Mouse (Mus musculus): ENCODE data around the gene Kif13a. TPM values are rescaled to one million over a fixed set of nuclear protein-coding genes. Genes with fewer than 3 reads are reported as not detected.

Gene Kif13a
- polyA plus RNA-seq, 1 experiment from 2014 or later, result 12.1 TPM

GRCm38 (mm10) chr13:46822200-46822599 lies 107.5 kb downstream of the Kif13a start:
- 86% methylated on average over 8 of the region's 8 CpGs for WGBS
- peaks cover 40% of the 10 kb centered on the region for H3K36me3 ChIP-seq
- no peaks in the 10 kb centered on the region for H3K27me3 ChIP-seq
- H3K9me3 ChIP-seq, result no peaks in the 10 kb centered on the region
- no peak overlapping the region for H3K27ac ChIP-seq (replicated peaks)
- H3K4me1 ChIP-seq (replicated peaks), result peaks cover 16% of the 10 kb centered on the region
- no peak overlapping the region for H3K4me2 ChIP-seq
- H3K9ac ChIP-seq, result no peak overlapping the region
- ATAC-seq (ENCODE audit: low read depth), result no peak
- H3K4me3 ChIP-seq, result no peak overlapping the region

GRCm38 (mm10) chr13:46819729-46820223 lies 109.9 kb downstream of the Kif13a start:
- Histone ChIP-seq H3K9ac (peak overlapping the region; percentile 34; the same call in 1 of the 2 replicates), H3K4me1 (replicated peaks) (peaks cover 16% of the 10 kb centered on the region), H3K27me3 (no peaks in the 10 kb centered on the region), H3K9me3 (no peaks in the 10 kb centered on the region), H3K27ac (replicated peaks) (peak overlapping the region; percentile 61), H3K4me2 (peak overlapping the region; percentile 39), H3K36me3 (peaks cover 31% of the 10 kb centered on the region), H3K4me3 (no peak overlapping the region)
- WGBS, result 59% methylated on average over 13 of the region's 13 CpGs
- peak; percentile 75 for ATAC-seq (ENCODE audit: low read depth)

DNA sequence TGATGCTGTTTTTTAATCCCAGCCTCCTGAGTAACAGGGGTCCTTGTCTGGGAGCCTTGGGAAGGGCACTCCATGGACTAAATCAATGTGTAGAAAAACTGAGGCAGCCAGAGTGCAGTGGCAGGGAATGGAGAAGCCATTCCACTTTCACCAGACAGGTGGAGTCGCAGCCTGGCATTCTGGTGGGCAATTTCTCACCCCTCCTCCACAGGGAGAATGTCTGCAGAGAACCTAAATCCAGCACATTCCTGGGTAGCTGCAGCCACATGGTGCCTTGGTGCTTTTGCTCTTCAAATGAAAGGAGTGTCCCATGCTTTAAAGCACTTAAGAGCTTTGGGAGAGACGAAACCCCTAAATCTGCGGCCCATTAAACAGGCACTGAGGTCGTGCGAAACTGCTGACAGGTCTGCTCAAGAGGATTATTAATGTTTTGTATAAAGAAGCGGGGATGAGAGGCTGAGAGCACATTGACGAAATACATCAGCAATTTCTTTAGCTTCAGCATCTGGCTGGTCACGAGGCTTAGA lies 110.4 kb downstream of the Kif13a start:
- Histone ChIP-seq H3K4me2 (peak overlapping the region; percentile 39), H3K36me3 (peaks cover 27% of the 10 kb centered on the region), H3K4me1 (replicated peaks) (peaks cover 16% of the 10 kb centered on the region), H3K27me3 (no peaks in the 10 kb centered on the region), H3K27ac (replicated peaks) (peak overlapping the region; percentile 61), H3K9me3 (no peaks in the 10 kb centered on the region), H3K9ac (0 out of 2 replicates have a peak overlapping the region, but pooled peaks have one; percentile 34), H3K4me3 (no peak overlapping the region)
- 36% methylated on average over 8 of the region's 8 CpGs for WGBS
- ATAC-seq (ENCODE audit: low read depth), result peak; percentile 58

DNA sequence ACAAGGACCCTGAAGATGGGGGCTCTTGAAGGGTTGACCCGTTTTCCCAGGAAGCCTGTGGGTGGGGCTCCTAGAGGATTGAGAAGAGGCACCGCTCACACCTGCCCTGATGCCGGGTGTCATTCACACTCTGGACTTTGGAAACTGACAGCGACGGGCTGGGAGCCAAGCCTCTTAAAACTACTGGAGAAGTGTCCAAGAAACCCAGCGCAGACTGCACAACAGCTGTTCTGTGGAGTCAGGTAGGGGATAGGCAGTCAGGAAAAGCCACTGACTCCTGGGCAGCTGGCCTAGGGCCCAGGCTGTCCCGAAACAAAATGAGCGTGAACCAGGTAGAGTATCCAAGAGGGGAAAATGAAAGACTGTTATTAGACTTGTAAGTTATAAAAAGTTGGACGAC lies 111.3 kb downstream of the Kif13a start:
- WGBS, result 83% methylated on average over 9 of the region's 9 CpGs
- ATAC-seq (ENCODE audit: low read depth), result no peak
- H3K4me2 ChIP-seq, result no peak overlapping the region

DNA sequence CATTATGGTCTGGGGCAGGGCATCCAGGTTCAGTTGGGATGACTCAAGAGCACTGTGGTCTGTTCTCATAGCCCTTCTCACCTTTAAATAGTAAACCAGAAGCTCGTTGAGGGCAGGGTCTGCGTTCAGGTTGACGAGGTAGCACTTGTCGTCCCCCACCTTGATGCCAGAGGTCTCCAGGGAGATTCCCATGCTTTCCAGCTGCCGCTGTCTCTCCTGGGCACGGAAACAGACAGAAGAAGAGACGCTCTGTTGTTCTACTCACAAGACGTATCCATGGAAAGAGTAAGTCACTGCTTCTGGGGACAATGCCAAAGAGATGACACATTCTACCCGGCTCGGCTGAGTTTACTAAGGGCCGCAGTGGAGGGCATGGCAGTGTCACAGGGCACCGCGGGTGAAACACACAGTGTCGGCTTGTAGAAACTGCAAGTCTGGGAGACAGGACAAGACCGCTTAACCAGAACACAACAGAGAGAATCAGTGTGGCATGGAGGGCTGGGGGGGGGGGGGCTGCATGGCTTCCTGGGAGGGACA lies 117.0 kb downstream of the Kif13a start:
- no peak for ATAC-seq (ENCODE audit: low read depth)
- H3K9ac ChIP-seq, result no peak overlapping the region
- no peaks in the 10 kb centered on the region for H3K4me1 ChIP-seq (replicated peaks)
- no peak overlapping the region for H3K4me3 ChIP-seq
- WGBS, result 87% methylated on average over 15 of the region's 15 CpGs
- no peak overlapping the region for H3K27ac ChIP-seq (replicated peaks)
- H3K4me2 ChIP-seq, result no peak overlapping the region
- H3K27me3 ChIP-seq, result no peaks in the 10 kb centered on the region
- 0 out of 2 replicates have a peak, but pooled peaks cover 3% of the 10 kb centered on the region for H3K9me3 ChIP-seq
- H3K36me3 ChIP-seq, result peaks cover 64% of the 10 kb centered on the region

More for the DNA sequence above, 111.3 kb downstream of the Kif13a start:
- Histone ChIP-seq H3K36me3 (peaks cover 27% of the 10 kb centered on the region), H3K9me3 (no peaks in the 10 kb centered on the region), H3K4me1 (replicated peaks) (peaks cover 16% of the 10 kb centered on the region), H3K4me3 (no peak overlapping the region), H3K9ac (no peak overlapping the region), H3K27ac (replicated peaks) (no peak overlapping the region), H3K27me3 (no peaks in the 10 kb centered on the region)

DNA sequence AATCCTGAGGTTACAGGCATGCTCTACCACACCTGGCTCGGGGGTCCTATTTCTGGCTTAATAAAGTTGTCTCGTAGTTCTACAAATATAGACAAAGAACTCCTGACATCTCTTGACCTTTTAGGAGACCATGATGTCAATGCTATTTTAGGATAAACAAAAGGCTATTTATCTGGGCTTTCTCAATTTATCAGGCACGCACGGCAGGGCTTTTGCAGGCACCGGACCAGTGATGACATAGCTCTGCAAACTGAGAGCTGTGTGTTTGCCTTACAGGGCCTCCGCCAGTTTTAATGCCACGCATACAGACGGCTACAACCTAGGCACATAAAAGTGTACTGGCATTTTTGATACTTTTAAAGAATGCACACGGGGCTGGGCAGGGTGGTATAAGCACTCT lies 118.0 kb downstream of the Kif13a start:
- Histone ChIP-seq H3K36me3 (peaks cover 69% of the 10 kb centered on the region), H3K4me3 (no peak overlapping the region), H3K27ac (replicated peaks) (no peak overlapping the region), H3K9ac (no peak overlapping the region), H3K9me3 (0 out of 2 replicates have a peak, but pooled peaks cover 3% of the 10 kb centered on the region), H3K4me2 (no peak overlapping the region), H3K4me1 (replicated peaks) (no peaks in the 10 kb centered on the region), H3K27me3 (no peaks in the 10 kb centered on the region)
- 69% methylated on average over 9 of the region's 9 CpGs for WGBS
- no peak for ATAC-seq (ENCODE audit: low read depth)

DNA sequence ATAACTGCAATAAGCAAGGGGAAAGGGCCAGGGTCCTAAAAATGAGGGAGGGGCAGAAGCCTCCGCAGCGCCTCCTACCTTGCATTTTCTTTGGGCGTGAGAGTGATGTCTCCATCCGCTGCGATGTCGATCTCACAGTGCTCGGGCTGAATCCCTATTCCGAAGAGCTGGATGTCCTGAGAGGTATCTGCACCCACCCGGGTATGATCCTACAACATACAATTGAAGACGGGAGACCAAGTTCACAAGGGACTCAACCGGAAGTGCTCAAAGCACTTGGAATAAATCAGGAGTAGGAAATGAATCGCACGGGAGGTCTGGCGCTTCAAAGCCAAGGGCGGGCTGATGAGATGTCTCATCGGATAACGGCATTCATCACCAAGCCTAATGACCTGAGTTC lies 119.1 kb downstream of the Kif13a start:
- 96% methylated on average over 17 of the region's 17 CpGs for WGBS
- Histone ChIP-seq H3K36me3 (peaks cover 64% of the 10 kb centered on the region), H3K9me3 (0 out of 2 replicates have a peak, but pooled peaks cover 3% of the 10 kb centered on the region), H3K4me2 (no peak overlapping the region), H3K4me3 (no peak overlapping the region), H3K27ac (replicated peaks) (no peak overlapping the region), H3K27me3 (no peaks in the 10 kb centered on the region), H3K9ac (no peak overlapping the region), H3K4me1 (replicated peaks) (no peaks in the 10 kb centered on the region)
- ATAC-seq (ENCODE audit: low read depth), result no peak

GRCm38 (mm10) chr13:46810098-46810497 lies 119.6 kb downstream of the Kif13a start:
- Histone ChIP-seq H3K4me1 (replicated peaks) (no peaks in the 10 kb centered on the region), H3K27me3 (no peaks in the 10 kb centered on the region), H3K36me3 (peaks cover 61% of the 10 kb centered on the region), H3K9ac (no peak overlapping the region), H3K9me3 (0 out of 2 replicates have a peak, but pooled peaks cover 3% of the 10 kb centered on the region), H3K4me2 (no peak overlapping the region), H3K27ac (replicated peaks) (no peak overlapping the region), H3K4me3 (no peak overlapping the region)
- no peak for ATAC-seq (ENCODE audit: low read depth)
- 93% methylated on average over 12 of the region's 12 CpGs for WGBS

DNA sequence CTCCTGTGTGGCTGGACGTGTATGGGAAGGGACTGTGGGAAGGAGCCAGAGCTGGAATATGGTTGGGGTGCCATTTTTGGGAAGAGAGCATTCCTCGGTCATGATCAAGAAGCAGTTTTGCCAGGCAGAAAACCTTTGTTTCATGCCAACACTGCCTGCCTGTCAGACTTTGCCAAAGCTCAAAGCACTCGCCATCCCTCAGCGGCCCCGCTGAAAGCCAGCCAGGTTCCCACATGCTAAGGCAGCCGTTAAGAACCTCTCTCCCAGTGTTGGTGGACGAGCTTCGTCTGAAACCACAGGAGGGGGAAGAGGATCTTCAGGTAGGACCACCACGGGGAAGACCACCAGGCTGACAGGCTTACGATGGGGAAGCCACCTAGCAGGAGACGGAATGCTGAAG lies 121.8 kb downstream of the Kif13a start:
- Histone ChIP-seq H3K4me2 (no peak overlapping the region), H3K9me3 (0 out of 2 replicates have a peak, but pooled peaks cover 3% of the 10 kb centered on the region), H3K36me3 (peaks cover 43% of the 10 kb centered on the region), H3K9ac (no peak overlapping the region), H3K27ac (replicated peaks) (no peak overlapping the region), H3K27me3 (no peaks in the 10 kb centered on the region), H3K4me1 (replicated peaks) (no peaks in the 10 kb centered on the region), H3K4me3 (no peak overlapping the region)
- ATAC-seq (ENCODE audit: low read depth), result no peak
- 94% methylated on average over 11 of the region's 11 CpGs for WGBS

DNA sequence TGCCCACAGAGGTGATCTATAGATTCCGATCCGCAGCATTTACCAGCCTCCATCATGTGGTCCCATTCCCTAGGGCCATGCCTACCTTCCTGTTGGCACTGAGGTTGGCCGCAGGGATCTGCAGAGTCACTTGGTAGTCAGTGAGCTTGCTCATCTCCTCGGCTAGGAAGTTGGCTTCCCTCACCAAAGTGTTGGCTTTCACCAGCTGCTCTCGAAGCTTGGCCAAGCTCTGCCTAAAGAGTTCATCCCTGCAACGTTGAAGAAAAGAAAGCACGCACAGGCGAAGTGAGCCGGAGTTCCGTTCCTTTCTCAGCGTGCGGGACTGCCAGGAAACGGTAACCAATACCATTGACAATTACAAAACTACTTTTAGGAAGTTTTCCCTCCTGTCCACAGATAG lies 128.5 kb downstream of the Kif13a start:
- no peak overlapping the region for H3K27ac ChIP-seq (replicated peaks)
- H3K4me1 ChIP-seq (replicated peaks), result no peaks in the 10 kb centered on the region
- no peak overlapping the region for H3K4me2 ChIP-seq
- WGBS, result 94% methylated on average over 13 of the region's 13 CpGs
- H3K4me3 ChIP-seq, result no peak overlapping the region
- no peaks in the 10 kb centered on the region for H3K27me3 ChIP-seq
- no peaks in the 10 kb centered on the region for H3K9me3 ChIP-seq
- H3K9ac ChIP-seq, result no peak overlapping the region
- ATAC-seq (ENCODE audit: low read depth), result no peak
- H3K36me3 ChIP-seq, result peaks cover 32% of the 10 kb centered on the region

- Histone ChIP-seq H3K36me3 (peaks cover 53% of the 10 kb centered on the region), H3K4me2 (no peak overlapping the region), H3K9me3 (no peaks in the 10 kb centered on the region), H3K27me3 (no peaks in the 10 kb centered on the region), H3K27ac (replicated peaks) (no peak overlapping the region), H3K4me1 (replicated peaks) (no peaks in the 10 kb centered on the region), H3K4me3 (no peak overlapping the region), H3K9ac (no peak overlapping the region)
- no peak for ATAC-seq (ENCODE audit: low read depth)
- 48% methylated on average over 4 of the region's 4 CpGs for WGBS
Measured at GRCm38 (mm10) chr13:46798156-46798555, 131.5 kb downstream of the Kif13a start.

GRCm38 (mm10) chr13:46796381-46796780 lies 133.3 kb downstream of the Kif13a start:
- Histone ChIP-seq H3K27ac (replicated peaks) (no peak overlapping the region), H3K4me2 (no peak overlapping the region), H3K9me3 (no peaks in the 10 kb centered on the region), H3K36me3 (peaks cover 51% of the 10 kb centered on the region), H3K27me3 (no peaks in the 10 kb centered on the region), H3K4me3 (no peak overlapping the region), H3K9ac (no peak overlapping the region), H3K4me1 (replicated peaks) (no peaks in the 10 kb centered on the region)
- no peak for ATAC-seq (ENCODE audit: low read depth)
- 97% methylated on average over 1 of the region's 1 CpGs for WGBS

GRCm38 (mm10) chr13:46793824-46794223 lies 135.8 kb downstream of the Kif13a start:
- Histone ChIP-seq H3K27me3 (no peaks in the 10 kb centered on the region), H3K4me1 (replicated peaks) (no peaks in the 10 kb centered on the region), H3K4me3 (no peak overlapping the region), H3K4me2 (no peak overlapping the region), H3K9ac (no peak overlapping the region), H3K27ac (replicated peaks) (no peak overlapping the region), H3K9me3 (no peaks in the 10 kb centered on the region), H3K36me3 (peaks cover 54% of the 10 kb centered on the region)
- ATAC-seq (ENCODE audit: low read depth), result no peak
- 81% methylated on average over 13 of the region's 13 CpGs for WGBS
